Mouse (Mus musculus): Measurements from ENCODE around the gene Acot6. TPM values are rescaled to one million over a fixed set of nuclear protein-coding genes. Genes with fewer than 3 reads are reported as not detected.
"Not testable (repeated sequence)": the region's sequence is repeated elsewhere in the genome, so short reads cannot be mapped to it uniquely, and the experiment has no call there.

Gene Acot6
- 1 to 10 TPM; 3.2 to 4.3 TPM for total RNA-seq (2021)
- long read RNA-seq, experiment 1, partial matches to known transcripts: 0 of 2 reads
- long read RNA-seq, experiment 1, other reads (novel, unspliced or antisense): 1 of 2 reads
- long read RNA-seq, experiment 2, partial matches to known transcripts: 0 of 2 reads
- long read RNA-seq, experiment 2, other reads (novel, unspliced or antisense): 1 of 2 reads

- DNase-seq (ENCODE audit: low spot score in 2 of 2): peak in 1 of 2 experiments; percentile 51
These were observed at the start of gene Acot6 for GRCm38 (mm10) chr12:84100604-84101492. Gene Acot6, plus strand, starts transcription at chr12:84100654.

- not testable (repeated sequence) for DNase-seq (ENCODE audit: low spot score in 2 of 2)
These were observed 49.7 kb upstream of the Acot6 start for GRCm38 (mm10) chr12:84050744-84051143.

- no peak for DNase-seq (ENCODE audit: low spot score in 2 of 2)
These were observed 48.4 kb upstream of the Acot6 start, which contains the start of gene Acot3 for GRCm38 (mm10) chr12:84051937-84052474. Gene Acot3, plus strand, starts transcription at chr12:84052144.

- DNase-seq (ENCODE audit: low spot score in 2 of 2): no peak
These were observed 47.8 kb upstream of the Acot6 start for GRCm38 (mm10) chr12:84052609-84053008.

- DNase-seq (ENCODE audit: low spot score in 2 of 2): no peak
These were observed 47.3 kb upstream of the Acot6 start for GRCm38 (mm10) chr12:84053173-84053572.

GRCm38 (mm10) chr12:84053679-84054391, 46.6 kb upstream of the Acot6 start:
- DNase-seq (ENCODE audit: low spot score in 2 of 2): no peak

- no peak for DNase-seq (ENCODE audit: low spot score in 2 of 2)
These were observed 39.5 kb upstream of the Acot6 start for GRCm38 (mm10) chr12:84060946-84061345.

- no peak for DNase-seq (ENCODE audit: low spot score in 2 of 2)
These were observed 38.1 kb upstream of the Acot6 start for GRCm38 (mm10) chr12:84062336-84062735.

GRCm38 (mm10) chr12:84063228-84063627, 37.2 kb upstream of the Acot6 start:
- DNase-seq (ENCODE audit: low spot score in 2 of 2): no peak

GRCm38 (mm10) chr12:84063833-84064232, 36.6 kb upstream of the Acot6 start:
- DNase-seq (ENCODE audit: low spot score in 2 of 2): no peak

- no peak for DNase-seq (ENCODE audit: low spot score in 2 of 2)
These were observed 35.8 kb upstream of the Acot6 start for GRCm38 (mm10) chr12:84064621-84065020.

- DNase-seq (ENCODE audit: low spot score in 2 of 2): no peak
These were observed 32.7 kb upstream of the Acot6 start for GRCm38 (mm10) chr12:84067752-84068151.

GRCm38 (mm10) chr12:84068296-84068695, 32.2 kb upstream of the Acot6 start:
- no peak for DNase-seq (ENCODE audit: low spot score in 2 of 2)

- DNase-seq (ENCODE audit: low spot score in 2 of 2): no peak
These were observed 31.5 kb upstream of the Acot6 start, which contains the start of gene Acot5 for GRCm38 (mm10) chr12:84068986-84069385. Gene Acot5, plus strand, starts transcription at chr12:84069325.

- DNase-seq (ENCODE audit: low spot score in 2 of 2): peak in 1 of 2 experiments; percentile 30
These were observed 30.9 kb upstream of the Acot6 start for GRCm38 (mm10) chr12:84069582-84069981.

GRCm38 (mm10) chr12:84071696-84072095, 28.8 kb upstream of the Acot6 start:
- no peak for DNase-seq (ENCODE audit: low spot score in 2 of 2)

- DNase-seq (ENCODE audit: low spot score in 2 of 2): no peak
These were observed 23.0 kb upstream of the Acot6 start for GRCm38 (mm10) chr12:84077371-84077990.

- DNase-seq (ENCODE audit: low spot score in 2 of 2): no peak
These were observed 16.6 kb upstream of the Acot6 start for GRCm38 (mm10) chr12:84083842-84084241.

- no peak for DNase-seq (ENCODE audit: low spot score in 2 of 2)
These were observed 15.9 kb upstream of the Acot6 start for GRCm38 (mm10) chr12:84084581-84084980.

- DNase-seq (ENCODE audit: low spot score in 2 of 2): not testable (repeated sequence)
These were observed 5.8 kb upstream of the Acot6 start for GRCm38 (mm10) chr12:84094666-84095065.

GRCm38 (mm10) chr12:84099605-84100004, 849 bp upstream of the Acot6 start:
- no peak for DNase-seq (ENCODE audit: low spot score in 2 of 2)
